Mouse (Mus musculus) cerebellum, adult 18-20 months (tissue): ENCODE measurements at regions not wholly inside any gene's neighbourhood (a gene's known extent, or its start where the extent isn't known, plus 50 kb on each side); places are given as distances from the start of the nearest gene placed in this dataset.

ENCODE experiments used
- DNase-seq, 2 experiments: peaks; one replicate each; pipeline ENCODE4 v3.0.0; 2021

GRCm38 (mm10) chr11:63769738-63770137 is 152.4 kb downstream of the Hs3st3b1 start:
- no peak for DNase-seq

DNA sequence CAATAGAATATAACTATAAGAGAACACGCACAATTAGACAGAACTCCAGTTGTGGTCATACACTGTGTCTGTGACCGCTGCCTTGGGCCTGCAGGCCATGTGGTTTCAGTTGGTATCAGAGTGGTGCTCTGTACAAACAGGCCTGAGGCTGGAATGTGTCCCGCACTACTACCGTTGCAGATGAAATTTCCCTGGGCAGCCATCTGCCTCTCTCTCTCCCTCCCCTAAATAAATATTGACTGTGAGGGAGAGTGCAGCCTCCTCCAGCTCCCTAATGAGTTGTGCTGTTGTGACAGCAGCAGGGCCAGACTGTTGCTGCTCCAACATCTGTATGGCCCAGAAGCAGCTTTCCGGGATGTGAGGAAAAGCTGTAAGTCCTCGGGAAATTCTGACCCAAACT is 146.7 kb downstream of the Hs3st3b1 start:
- DNase-seq: no peak

- no peak for DNase-seq
These were observed 142.7 kb downstream of the Hs3st3b1 start for GRCm38 (mm10) chr11:63779371-63779770.

DNA sequence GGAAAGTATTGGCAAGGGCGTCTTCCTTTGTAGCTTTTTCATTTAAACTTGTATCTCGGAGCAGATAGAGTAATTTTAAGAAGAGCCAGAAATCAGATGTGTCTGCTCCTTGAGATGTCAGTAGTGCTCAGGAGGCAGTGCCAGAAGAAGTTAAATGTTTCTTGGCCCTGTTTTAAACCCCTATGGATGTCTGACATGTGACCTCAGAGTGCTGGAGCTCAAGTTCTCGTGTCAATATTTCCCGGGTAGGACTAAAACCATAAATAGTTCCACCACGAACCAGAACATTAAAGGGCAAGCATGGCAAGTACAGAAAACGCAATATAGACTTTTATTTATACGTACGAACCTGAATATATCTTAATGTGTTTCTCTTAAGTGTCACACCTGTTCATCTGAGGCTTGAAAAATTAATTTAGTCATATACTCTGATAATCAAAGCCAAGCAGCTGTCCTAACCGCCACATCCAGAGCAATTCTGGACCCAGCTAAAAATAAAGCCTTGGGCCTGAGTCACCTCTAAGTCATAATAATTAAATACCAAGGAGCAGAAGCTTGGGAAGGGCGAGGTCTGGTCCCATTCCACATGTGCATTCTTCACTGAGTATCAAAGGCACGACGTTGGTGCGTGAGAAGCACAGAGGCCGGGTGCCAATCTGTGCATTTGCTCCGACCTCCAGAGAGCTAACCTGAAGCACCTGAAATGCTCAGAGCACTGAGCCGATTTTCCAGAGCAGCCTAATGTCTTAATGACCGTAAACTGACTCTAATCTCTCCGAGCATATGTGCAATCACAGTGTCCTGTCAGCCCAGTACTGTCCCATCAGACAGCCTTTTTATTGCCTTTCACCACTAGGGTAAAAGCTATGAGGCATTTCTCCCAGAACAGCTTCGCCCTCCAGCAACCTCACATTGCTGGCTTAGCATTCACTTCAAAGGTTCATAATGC is 139.8 kb downstream of the Hs3st3b1 start:
- no peak for DNase-seq

DNA sequence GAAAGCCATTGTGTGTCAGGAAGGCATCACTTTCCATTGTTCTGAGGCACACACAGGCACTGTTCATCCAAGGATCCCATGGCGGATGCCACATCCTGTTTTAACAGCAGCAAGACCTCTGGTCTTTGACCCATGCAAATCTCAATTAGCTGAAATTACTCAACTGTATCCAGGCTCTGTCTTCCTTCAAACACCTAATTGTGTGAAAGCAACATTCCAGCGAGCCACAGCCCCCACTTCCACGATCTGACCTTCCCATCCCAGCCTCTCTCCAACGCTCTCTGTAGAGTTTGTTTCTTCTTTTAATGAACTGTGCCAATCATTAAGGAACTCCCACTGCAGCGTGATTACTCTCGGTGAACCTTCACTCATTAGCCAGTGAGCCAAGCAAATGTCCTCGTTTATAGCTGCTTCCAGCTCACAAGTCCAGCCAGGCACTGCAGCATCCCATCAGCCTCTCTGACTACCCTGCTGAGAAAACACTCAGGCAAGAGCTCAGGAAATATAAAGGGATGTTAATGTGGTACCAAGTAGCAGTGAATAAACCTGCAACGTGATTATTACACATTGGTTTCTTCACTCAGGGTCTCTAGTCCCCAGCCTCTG is 136.7 kb downstream of the Hs3st3b1 start:
- DNase-seq: no peak

- DNase-seq: no peak
These were observed 136.1 kb downstream of the Hs3st3b1 start for GRCm38 (mm10) chr11:63785965-63786364.

DNA sequence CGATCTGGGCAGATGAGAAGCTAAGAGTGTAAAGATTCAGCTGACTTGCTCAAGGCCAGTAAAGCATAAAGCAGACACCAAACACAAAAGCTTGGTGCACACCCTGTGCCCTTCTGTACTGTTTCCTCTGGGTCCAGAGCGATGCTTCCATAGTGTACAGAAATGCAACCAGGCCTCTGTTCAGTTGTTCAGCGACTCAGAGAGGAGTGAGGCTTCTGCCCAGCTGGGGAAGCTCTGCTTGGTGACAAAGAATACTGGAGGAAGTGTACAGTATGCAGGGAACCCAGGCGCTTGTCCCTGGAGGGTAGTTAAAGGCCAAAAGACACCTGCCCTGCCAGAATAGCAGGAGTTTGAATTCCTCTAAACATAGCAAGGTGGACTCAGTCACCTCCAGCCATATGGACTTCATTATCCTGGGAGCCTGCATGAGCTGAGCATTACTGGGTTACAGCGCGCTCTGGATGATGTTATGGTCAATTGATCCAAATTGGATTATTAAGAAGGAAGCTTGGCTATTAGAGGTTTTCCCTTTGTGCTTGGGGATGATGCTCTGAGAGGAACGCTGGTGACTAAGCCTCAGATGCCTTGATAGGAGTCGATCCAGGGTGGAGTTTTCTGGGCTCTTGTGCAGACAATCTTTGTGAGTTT is 132.5 kb downstream of the Hs3st3b1 start:
- DNase-seq: no peak

DNA sequence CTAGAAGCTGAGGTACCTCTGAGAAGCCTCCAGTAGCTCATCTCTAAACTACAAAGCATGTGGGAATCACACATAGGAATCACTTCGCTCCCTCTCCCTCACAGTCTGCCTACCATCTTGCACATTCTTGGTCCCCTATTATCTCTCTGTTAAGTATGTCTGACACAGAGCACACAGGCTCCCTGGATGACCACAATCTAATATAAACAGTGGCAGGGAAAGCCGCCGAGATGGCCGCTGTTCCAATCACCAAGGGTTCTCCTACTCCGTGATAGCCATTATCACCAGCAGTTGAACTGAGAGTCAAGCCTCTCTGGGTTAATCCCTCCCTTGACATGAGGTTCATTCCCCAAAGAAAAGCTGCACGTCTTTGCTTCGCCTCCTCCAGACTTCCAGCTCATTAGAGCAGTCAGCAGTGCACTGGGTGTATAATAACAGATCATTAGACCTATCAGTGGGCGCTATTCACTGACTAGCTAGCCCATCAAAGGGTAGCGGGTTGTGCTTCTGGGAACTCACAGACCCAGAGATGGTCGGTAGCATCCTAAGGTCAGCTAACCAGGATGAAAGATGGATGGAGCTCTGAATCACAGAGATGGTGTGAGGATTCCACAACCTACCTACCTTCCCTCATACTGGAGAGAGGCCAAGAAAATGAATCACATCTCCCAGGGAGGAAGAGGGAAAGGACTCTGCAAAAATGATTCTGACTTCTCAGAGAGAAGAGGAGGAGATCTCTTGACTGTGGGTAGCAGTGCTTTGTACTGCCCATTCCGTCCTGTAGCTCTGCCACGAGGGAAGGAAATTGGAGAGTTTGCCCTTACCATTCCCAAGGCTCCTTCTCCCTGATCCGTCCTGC is 130.9 kb downstream of the Hs3st3b1 start:
- DNase-seq: no peak

DNA sequence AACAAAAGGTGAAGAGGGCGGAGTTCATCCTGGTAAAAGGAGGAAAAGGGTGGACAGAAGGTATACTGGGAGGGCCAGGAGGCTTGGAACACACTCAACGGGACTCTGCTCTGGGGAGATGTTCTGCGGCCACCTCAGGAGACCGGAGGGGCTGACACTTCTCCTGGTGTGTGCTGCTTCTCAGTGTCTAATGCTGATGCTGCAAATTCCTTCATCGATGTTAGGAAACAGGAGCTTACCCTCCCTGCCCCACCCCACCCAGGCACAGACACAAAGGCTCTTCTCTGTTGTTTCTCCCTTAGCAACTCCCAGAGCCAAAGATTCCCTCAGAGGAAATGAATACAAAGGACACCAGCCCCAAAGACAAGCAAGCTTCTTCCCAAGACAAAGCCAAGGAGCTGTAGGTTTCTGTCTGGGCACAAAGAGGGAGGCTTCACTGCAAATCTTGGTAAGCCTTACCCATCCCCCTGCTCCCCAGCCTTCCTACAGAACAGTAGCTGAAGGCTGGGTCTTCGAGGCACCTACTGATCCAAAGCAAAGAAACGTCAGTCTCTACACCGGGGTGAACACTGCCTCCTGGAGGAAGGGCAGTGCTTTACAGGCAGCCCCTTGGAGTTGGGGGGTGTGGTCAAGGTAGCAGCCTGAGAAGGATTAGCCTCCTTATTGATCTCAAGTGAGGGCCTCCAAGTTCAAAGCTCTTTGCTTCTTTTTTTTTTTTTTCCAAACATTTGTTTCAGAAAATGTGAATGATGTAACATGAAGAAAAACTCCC is 128.2 kb downstream of the Hs3st3b1 start:
- no peak for DNase-seq

- no peak for DNase-seq
These were observed 109.9 kb downstream of the Hs3st3b1 start for GRCm38 (mm10) chr11:63812146-63812545.

DNA sequence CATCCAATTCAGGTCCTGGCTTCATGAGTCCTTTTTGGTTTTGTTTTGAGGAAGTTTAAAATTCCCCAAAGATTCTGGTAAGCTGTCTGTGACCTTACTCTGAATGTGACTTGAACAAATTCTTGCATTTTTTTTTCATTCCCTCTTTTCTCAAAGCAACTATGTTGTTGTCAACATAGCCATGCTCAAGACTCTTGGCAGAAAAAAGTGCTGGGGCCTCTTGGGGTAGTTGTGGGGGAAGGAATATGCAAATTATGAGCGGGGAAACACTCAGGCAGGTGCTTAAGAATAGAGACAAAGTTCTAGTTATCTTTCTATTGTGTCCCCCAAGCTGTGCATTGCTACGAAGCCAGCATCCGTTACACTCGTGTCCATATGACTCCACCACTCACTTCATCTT is 99.2 kb downstream of the Hs3st3b1 start:
- DNase-seq: no peak

GRCm38 (mm10) chr11:63827271-63827762 is 94.8 kb downstream of the Hs3st3b1 start:
- no peak for DNase-seq

DNA sequence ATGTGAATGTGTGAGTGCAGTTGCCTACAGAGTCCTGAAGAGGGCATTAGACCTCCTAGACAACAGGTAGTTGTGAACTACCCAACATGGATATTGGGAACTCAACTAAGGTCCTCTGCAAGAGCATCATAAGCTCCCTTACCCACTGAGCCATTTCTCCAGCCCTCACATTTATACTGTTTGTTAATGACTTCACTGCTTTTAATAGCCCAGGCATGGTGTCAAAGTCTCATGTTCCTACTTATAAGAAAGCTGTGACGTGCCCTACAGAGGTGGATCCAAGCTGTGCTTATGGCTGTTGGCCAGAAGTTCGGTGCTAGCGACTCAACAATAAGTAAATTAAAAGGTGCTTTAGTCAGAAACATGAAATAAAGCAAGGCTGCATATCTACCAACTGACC is 88.6 kb downstream of the Hs3st3b1 start:
- DNase-seq: no peak

GRCm38 (mm10) chr11:63834140-63834539 is 88.0 kb downstream of the Hs3st3b1 start:
- DNase-seq: no peak

- DNase-seq: no peak
These were observed 87.5 kb downstream of the Hs3st3b1 start for GRCm38 (mm10) chr11:63834631-63835030.
